Mouse (Mus musculus) embryonic fibroblast, embryonic 13.5 days (primary cell): ENCODE results near the gene Nap1l5.

Experiments
- CTCF ChIP-seq: IDR thresholded peaks from 2 replicates; pipeline ENCODE4 v1.5.1; 2011; ENCODE audit warnings: mild to moderate bottlenecking, control low read depth, low read length, moderate library complexity, borderline replicate concordance; ENCODE audit not compliant: insufficient read depth
- POLR2A ChIP-seq: IDR thresholded peaks from 2 replicates; pipeline ENCODE4 v1.6.1; 2011; ENCODE audit warnings: low read depth, mild to moderate bottlenecking, control low read depth, low read length, moderate library complexity

DNA sequence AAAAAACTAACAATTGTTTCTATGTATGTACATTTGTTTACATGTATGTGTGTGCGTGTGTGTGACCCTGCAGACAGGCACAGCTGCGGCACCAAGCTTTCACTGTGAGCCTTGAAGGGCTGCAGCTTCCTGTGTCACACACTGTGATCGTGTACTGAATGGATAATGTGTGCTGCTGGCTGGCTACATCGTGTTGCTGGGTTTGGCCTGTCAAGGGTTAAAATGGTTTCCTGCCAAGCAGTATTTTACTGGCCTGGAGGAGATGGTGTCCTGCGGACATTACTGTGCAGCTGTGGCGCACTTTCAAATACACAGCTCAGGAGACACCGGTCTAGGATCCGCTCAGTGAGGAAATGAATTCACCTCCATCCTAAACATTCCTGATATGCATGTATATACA, 3.7 kb downstream of the Nap1l5 start:
- no peak for TF ChIP-seq POLR2A
- TF ChIP-seq CTCF, result no peak
